Mouse (Mus musculus): ENCODE results near the gene Magi1. TPM values are rescaled to one million over a fixed set of nuclear protein-coding genes. Genes with fewer than 3 reads are reported as not detected.

Gene Magi1
- total and polyA plus RNA-seq, 3 experiments: not detected

- dilution Hi-C loops (cut with MboI; ENCODE audit: extremely low pct_ligation_motif_present, extremely low pct_unique_long_range_greater_than_20kb, low sequenced_read_pairs): no loop called here
- Histone ChIP-seq H3K27me3 (replicated peaks) (no peaks in the 10 kb centered on the region), H3K79me2 (replicated peaks; ENCODE audit: control insufficient read depth, extremely low read depth, insufficient read depth, poor library complexity, severe bottlenecking) (no peaks in the 10 kb centered on the region), H3K27ac (ENCODE audit: insufficient read depth, low read depth) (no peak overlapping the region), H3K4me3 (replicated peaks in 1 of 3; ENCODE audit: low read depth in 2 of 3, low read length in 2 of 3, poor library complexity in 1 of 3) (no peak overlapping the region), H3K4me1 (ENCODE audit: control insufficient read depth in 1 of 2, insufficient read depth in 2 of 2) (no peaks in the 10 kb centered on the region), H3K9me3 (replicated peaks; ENCODE audit: low read length) (peaks cover 73% of the 10 kb centered on the region), H3K9ac (ENCODE audit: insufficient read depth, low read depth) (no peak overlapping the region), H3K36me3 (replicated peaks in 1 of 2; ENCODE audit: control insufficient read depth in 1 of 2, insufficient read depth in 1 of 2, low read length in 1 of 2) (no peaks in the 10 kb centered on the region), H3K4me2 (ENCODE audit: insufficient read depth, low read depth, poor library complexity, severe bottlenecking) (no peak overlapping the region)
- in situ Hi-C loops (cut with MboI; ENCODE audit: low pct_ligation_motif_present, low pct_unique_long_range_greater_than_20kb, low sequenced_read_pairs): no loop called here
- no peak for TF ChIP-seq CHD1 (IDR thresholded peaks at IDR 0.05; ENCODE audit: low read depth, low read length)
- TF ChIP-seq ETS1 (conservative IDR thresholded peaks at IDR 0.05; ENCODE audit: low read depth, low read length): no peak
- no peak for TF ChIP-seq NELFE (IDR thresholded peaks at IDR 0.05; ENCODE audit: low read depth, low read length)
- TF ChIP-seq ZKSCAN1 (IDR thresholded peaks at IDR 0.05; ENCODE audit: borderline replicate concordance, low read depth, low read length): no peak
- no peak for TF ChIP-seq RCOR1 (conservative IDR thresholded peaks at IDR 0.05; ENCODE audit: low read depth, low read length)
- no peak for TF ChIP-seq CTCF (conservative IDR thresholded peaks at IDR 0.05 in 1 of 2, IDR thresholded peaks at IDR 0.05 in 1 of 2; ENCODE audit: low read depth in 2 of 2, low read length in 2 of 2)
- DNase-seq (ENCODE audit: extremely low read depth): no peak
These were observed 540 bp upstream of the Magi1 start for GRCm38 (mm10) chr6:94284089-94284825.

DNA sequence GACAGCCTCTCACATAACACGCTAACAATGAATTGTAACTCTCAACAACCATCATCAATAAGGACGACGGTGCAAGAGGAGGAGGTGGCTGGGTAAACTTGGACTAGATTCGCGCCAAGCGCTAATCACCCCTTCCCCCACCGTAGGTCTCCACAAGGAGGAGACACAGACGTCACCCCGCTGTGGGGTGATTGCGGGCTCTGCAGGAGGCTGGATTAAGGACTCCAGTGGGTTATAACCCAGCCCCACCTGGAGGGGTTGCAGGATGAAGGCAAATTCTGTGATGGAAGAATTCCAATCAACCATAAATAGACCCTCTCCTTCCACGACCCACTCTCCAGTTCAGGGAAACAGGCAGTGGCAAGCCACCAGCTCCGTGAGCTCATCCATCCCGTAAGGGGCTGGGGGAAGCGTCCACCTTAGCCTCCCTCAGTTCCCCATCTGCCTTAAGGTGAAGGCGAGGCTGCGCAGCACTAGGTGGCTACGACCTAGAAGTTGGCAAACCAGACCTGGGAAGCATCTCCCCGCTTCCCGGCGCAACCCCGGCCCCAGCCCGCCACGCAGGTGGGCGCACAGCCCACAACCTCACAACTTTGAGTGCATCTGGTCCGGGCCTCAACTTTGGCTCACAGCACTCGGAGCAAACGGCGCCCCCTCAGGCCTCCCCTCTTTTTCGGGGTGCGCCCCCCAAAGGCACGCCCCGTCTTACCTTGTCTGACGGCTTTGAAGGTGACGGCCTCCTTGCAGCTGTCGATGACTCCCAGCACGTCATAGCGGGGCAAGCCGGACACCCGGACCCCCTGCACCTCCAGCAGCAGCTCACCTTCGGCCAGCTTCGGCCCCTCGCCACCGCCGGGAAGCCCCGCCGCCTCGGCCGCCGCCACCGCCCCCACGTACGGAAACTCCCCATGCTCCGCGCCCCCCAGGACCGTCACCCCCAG is 1.1 kb downstream of the Magi1 start:
- DNase-seq (ENCODE audit: extremely low read depth): no peak
- Histone ChIP-seq H3K27me3 (replicated peaks) (no peaks in the 10 kb centered on the region), H3K4me2 (ENCODE audit: insufficient read depth, low read depth, poor library complexity, severe bottlenecking) (no peak overlapping the region), H3K9ac (ENCODE audit: insufficient read depth, low read depth) (no peak overlapping the region), H3K4me3 (replicated peaks in 1 of 3; ENCODE audit: low read depth in 2 of 3, low read length in 2 of 3, poor library complexity in 1 of 3) (no peak overlapping the region), H3K27ac (ENCODE audit: insufficient read depth, low read depth) (no peak overlapping the region), H3K79me2 (replicated peaks; ENCODE audit: control insufficient read depth, extremely low read depth, insufficient read depth, poor library complexity, severe bottlenecking) (no peaks in the 10 kb centered on the region), H3K36me3 (replicated peaks in 1 of 2; ENCODE audit: control insufficient read depth in 1 of 2, insufficient read depth in 1 of 2, low read length in 1 of 2) (no peaks in the 10 kb centered on the region), H3K4me1 (ENCODE audit: control insufficient read depth in 1 of 2, insufficient read depth in 2 of 2) (no peaks in the 10 kb centered on the region), H3K9me3 (replicated peaks; ENCODE audit: low read length) (peaks cover 74% of the 10 kb centered on the region)
- TF ChIP-seq ZMIZ1 (IDR thresholded peaks at IDR 0.05; ENCODE audit: low read depth, low read length): no peak
- TF ChIP-seq TBP (conservative IDR thresholded peaks at IDR 0.05; ENCODE audit: low read depth, low read length): no peak
- no peak for TF ChIP-seq TCF12 (IDR thresholded peaks at IDR 0.05; ENCODE audit: low read depth, low read length)
- no peak for TF ChIP-seq USF1 (IDR thresholded peaks at IDR 0.05; ENCODE audit: low read depth, low read length)
- TF ChIP-seq ETS1 (conservative IDR thresholded peaks at IDR 0.05; ENCODE audit: low read depth, low read length): no peak
- no peak for TF ChIP-seq CHD2 (IDR thresholded peaks at IDR 0.05; ENCODE audit: low read length)
- no peak for TF ChIP-seq MAX (IDR thresholded peaks at IDR 0.05; ENCODE audit: low read length)
- no peak for TF ChIP-seq IRF4 (IDR thresholded peaks at IDR 0.05; ENCODE audit: low read depth, low read length)
- no peak for TF ChIP-seq JUN (IDR thresholded peaks at IDR 0.05; ENCODE audit: insufficient read depth, low read depth, low read length)
- TF ChIP-seq KAT2A (IDR thresholded peaks at IDR 0.05; ENCODE audit: insufficient replicate concordance, low read length): no peak
- dilution Hi-C loops (cut with MboI; ENCODE audit: extremely low pct_ligation_motif_present, extremely low pct_unique_long_range_greater_than_20kb, low sequenced_read_pairs): no loop called here
- in situ Hi-C loops (cut with MboI; ENCODE audit: low pct_ligation_motif_present, low pct_unique_long_range_greater_than_20kb, low sequenced_read_pairs): no loop called here

Measured in CH12.LX (cell line).